Mouse (Mus musculus): ENCODE measurements around the gene Mmp7.

The Mmp7 gene

DNA sequence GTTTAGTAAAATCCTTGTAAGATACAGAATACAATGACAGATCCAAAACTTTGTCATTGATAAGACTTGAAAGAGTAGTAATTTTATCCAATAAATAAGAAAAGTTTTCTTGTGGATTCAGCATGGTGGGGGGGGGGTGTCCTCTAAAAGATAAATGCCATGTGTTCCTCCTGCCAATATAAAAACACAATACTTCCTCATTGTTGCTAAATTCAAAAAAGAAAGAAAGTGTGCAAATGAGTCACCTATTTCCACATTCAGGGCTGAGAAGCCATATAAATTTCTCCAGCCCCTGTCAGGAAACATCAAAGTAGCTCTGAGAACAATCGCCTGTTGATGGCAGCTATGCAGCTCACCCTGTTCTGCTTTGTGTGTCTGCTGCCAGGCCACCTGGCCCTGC is at the start of gene Mmp7:
Gene Mmp7 (plus strand): TSS at position 301 of the 400 bp plus-strand sequence.
- no peak for DNase-seq (ENCODE audit: extremely low spot score)

DNA sequence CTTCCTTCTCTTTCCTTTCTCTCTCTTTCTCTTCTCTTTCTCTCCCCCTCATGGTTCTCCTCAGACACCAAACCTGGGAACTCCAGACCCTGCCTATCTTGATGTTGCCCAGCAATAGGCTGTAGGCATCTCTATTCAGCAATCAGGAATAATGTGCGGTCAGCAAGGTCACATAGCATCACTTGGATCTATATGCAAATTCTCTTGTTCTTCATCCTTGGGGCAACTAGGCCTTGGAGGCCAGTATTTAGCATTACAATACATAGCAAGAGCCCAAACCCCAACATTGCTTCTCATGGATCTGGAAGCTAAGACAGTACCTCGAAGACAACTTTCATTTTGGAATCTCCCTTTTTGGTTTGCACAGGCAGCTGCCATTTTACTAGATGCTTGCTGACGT is 44.0 kb upstream of the Mmp7 start:
- no peak for DNase-seq (ENCODE audit: extremely low spot score)

DNA sequence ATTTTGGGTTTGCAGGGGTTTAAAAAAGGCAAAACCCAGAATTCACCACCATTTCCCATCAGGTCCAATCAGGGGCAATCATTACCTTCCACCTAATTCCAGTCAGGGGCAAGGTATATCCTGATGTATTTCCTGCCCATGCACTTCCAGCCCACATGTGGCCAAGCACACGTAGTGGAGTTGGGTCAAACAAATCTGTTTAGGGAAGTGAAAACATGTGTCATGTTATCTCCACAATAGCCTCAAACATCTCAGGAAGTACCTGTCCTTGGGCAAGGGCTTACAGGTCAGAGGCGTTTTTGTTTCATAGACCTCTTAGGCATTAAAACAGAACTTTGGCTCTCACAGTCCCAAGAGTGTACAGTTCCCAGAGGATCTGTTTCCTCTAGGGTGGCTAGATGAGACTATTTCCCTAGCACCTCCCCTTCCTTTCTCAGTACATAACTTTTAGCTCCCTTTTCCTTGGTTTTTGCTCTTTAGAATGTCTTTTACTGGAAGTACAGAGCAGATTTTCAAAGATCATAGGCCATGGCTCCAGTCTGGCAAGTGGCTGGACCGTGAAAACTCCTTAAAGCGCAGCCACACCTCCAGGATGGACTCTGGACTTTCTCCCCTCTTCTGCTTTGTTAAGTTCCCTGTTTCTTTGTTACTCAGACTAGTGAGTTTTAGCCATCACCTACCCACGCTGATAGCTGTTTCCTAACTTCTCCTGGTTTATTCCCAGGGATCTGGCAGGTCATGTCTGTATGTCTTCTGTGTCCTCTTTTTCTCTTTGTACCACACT is 41.3 kb upstream of the Mmp7 start:
- no peak for DNase-seq (ENCODE audit: extremely low spot score)

DNA sequence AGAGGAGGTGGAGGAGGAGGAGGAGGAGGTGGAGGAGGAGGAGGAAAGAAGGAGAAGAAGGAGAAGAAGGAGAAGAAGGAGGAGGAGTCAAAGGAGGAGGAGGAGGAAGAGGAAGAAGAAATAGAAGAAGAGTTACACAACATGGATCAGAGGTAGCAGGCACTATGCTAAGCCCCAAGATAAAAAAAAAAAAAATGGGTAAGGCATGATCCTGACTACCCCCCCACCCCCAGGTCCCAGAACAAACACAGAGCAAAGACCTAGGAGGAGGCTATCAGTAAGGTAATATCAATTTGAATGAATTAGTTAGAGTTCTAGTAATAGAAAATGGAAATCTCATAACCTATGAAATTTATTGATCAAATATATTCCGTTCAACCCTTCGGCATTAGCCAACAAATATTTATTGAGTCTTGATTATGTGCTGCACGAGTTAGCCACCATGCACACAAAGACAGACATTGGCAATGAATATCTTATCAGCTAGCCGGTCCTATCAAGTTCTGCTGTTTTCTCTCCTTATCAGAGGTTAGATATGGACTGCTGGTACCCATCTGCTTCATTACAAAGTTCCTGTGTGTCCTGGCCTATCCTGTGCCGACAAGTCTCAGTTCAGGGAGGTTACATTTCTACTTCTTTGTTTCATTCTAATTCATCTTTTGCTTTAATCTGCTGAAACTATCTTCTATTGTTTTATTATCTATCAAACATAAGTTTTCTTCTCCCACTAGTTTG is 39.4 kb upstream of the Mmp7 start:
- DNase-seq (ENCODE audit: extremely low spot score) = no peak

DNA sequence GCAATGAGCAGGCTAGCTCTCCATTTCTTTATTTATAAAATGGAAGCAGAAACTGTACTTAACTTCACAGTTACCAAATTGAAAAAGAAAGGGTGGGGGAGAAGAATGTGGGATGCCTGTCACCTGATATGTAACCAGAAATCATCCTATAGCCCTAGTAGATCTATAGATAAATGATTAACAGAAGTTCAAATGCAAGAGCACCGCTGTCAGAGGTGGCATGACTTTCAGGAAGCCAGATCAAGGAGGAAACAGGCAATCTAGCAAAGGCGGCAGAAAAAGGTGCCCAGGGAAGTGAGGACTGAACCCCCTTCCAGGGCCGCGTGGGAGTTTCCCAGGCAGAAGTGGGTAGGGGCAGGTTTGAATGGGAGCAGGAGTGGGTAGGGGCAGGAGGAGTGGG is 33.9 kb upstream of the Mmp7 start:
- DNase-seq (ENCODE audit: extremely low spot score) = no peak

DNA sequence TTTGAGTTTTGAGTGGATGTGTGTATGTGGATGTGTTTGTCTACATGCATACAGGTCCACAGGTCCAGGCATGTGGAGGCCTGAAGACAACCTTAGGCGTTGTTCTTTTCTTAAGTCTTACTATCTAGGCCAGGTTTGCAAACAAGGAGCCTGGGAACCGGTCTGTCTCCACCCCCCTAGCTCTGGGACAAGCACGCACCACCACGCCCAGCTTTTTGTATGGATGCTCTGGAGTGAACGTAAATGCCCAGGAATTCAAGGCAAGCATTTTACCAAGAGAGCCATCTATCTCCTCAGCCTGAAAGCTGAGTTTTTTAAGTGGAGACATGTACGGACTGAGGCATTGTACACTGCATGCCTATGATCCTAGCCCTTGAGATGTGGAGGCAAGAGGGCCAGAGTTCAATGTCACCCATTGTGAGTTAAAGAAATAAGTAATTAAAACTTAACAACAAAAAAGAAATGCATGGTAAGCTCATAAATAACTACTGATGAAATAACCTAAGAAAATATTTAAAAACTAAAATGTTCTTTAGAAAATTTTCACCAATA is 32.3 kb upstream of the Mmp7 start:
- DNase-seq (ENCODE audit: extremely low spot score) = peak; percentile 14

DNA sequence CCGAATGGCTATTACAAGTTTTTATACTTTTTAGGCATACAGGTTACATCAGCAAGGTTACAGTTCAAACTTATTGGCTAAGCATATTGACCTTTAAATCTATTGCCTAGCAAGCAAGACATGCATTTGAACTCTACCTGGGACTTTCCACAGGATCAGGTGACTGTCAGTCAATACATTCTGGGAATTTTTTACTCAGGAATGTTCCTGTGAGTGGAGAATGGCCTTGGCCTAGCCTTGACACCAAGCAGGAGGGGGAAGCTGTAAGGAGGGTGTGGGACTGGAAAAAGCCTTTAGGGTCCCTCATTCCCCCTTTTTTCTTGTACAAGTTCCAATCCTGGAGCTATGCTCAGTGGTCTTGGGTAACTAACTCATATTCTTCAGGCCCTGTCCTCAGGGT is 30.5 kb upstream of the Mmp7 start:
- DNase-seq (ENCODE audit: extremely low spot score) = no peak

DNA sequence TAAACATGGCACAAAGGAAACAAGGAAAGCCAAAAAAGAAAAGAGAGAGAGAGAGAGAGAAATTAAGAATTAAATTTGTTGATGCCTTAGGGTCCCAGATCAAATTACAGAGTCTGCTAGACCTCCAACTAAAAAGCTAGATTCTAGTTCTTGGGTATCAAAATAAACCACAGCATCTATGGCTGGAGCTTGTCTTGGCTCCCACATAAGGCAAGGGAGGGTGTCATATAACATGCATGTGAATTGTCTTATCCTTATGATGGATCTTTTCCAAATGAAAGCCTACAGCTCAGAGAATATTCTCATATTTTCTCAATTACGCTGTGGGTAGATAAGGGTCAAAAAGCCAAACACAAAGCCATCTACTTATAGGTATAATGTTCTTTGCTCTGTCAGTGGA is 22.2 kb upstream of the Mmp7 start:
- DNase-seq (ENCODE audit: extremely low spot score) = no peak

DNA sequence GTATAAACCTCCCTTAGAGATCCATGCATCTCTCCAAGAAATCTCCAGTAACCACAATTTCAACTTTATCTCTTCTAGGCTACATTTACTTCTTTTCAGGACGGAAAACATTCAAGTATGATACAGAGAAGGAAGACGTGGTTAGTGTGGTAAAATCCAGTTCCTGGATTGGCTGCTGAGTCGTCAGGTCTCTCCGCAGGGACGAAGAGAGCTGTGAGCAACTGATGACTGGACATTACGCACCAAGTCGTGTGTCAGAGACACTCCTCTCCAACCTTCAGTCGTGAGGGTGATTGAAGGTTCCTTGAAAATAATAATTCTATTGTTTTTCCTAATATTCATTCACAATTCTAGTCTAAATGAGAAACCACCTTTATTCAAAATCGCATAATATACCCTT is 18.9 kb upstream of the Mmp7 start:
- no peak for DNase-seq (ENCODE audit: extremely low spot score)

DNA sequence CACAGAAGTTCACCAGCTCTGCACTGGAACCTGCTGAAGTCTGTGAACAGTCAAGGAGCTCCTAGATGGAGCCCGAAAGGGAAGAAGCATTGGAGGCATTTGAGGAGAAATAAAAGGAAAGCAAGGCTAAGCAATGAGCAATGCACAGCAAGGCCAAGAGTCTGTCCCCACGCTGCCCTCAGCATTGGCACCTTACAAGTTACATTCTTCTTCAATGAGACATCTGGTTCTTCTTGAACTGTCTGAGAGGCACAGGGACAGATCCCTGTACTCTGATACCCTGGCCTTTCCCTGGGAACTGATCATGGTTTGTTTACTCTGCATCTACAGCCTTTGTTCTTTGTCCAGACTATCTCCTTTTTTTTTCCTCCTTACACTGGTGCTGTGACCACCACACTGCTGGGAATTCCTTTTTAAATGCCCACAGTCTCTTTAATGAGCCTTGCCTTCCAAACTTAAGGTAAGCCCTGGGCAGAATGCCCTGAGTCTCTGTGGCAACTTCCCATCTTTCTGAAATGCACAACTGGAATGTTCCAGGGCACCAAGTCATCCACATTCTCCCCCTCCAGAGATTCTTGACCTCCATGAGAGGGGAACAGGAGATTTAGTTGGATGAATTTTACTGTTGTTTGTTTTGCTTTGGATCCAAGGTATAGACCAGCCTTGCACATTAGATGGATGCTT is 13.6 kb upstream of the Mmp7 start:
- DNase-seq (ENCODE audit: extremely low spot score) = no peak

DNA sequence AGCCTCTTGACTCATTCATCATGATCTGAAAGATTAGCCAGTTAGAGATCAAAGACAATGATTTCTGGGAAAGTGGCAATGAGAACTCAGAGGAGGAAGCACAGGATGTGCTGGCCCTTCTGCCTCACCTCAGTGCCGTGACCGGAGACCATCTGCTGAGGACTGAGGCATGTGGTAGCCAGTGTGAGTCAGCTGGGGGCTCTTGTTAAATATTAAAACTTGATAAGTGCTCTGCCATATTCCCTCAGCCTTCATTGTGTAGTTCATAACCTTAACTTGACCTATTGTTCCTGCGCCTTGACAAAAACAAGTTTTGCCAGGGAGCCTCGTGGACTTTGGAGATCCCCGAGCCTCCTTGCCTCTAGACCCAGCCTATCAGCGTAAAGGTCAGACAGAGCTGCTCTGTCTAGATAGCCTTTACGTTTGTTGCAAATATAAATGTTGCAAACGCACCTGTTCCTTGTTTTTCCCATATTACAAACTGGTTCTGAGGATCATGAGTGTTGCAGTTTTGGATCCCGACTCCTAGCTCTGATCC is 9.7 kb upstream of the Mmp7 start:
- no peak for DNase-seq (ENCODE audit: extremely low spot score)

DNA sequence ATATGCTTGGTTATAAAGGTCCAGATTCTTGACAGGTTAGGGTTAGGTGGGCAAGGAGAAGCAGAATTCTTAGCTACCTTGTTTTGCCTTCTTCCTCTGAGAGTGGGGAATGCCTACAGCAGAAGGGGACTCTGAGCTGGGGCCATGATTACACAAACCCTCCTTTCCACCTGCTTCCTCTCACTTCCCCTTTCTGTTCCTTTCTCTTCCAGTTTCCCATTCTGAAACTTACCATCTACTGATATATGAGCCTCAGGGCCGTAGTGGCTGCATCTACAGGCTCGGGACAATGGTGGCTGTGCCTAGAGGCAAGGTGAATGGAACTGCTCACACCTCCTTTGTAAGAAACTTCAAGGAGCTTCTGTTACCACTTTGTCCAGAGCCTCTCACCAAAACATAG is 5.9 kb upstream of the Mmp7 start:
- no peak for DNase-seq (ENCODE audit: extremely low spot score)

DNA sequence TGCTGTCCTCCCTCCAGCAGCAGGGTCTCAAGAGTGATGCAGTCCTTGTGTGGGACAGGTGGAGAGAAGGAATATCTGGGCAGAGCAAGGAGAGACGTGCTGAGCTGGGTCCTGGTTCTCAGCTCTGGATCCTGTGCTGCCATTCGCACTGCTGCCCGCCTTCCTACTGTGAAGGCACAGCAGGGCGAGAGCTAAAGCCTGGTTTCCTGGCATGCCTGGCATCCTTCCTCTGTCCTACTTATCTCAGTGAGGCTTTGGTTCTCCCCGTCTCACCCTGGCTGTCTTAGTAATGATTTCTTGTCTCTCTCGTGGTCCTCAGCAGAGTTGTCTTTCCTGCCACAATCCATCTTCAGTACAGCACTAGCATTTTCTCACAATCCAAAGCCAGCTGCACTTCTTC is 2.1 kb upstream of the Mmp7 start:
- DNase-seq (ENCODE audit: extremely low spot score) = no peak

DNA sequence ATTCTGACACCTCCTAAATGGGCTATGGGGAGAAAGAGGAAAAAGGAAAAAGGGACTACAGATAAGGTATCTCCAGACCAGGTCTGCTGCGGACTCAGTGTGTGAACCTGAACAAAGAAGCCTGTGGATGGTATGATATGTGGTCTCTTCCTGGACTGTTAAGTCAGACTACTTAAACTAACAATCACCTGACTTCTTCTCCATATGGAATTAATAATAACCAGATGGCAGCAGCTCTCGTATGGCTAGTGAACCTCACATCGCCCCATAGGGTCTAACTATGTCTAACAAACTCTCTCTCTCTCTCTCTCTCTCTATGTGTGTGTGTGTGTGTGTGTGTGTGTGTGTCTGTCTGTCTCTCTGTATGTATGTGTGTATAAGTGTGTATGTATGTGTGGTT is 2.1 kb downstream of the Mmp7 start:
- no peak for DNase-seq (ENCODE audit: extremely low spot score)

DNA sequence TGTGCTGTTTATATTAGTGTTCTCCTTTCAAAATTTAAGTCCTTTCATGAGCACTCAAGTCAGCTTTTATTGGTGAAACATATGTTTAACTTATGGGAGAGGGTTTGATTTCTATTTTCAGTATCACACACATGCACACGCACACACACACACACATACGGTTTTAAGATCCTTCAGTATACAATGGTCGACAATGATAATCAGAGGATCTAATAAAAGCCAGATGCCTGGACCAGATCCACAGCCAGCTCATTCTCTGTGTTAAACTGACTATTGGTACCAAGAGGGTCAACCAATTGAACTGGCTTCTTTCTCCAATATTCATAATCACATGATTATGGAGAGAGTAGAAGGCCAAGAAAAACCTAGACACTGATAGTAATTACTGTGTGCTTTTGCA is 3.8 kb downstream of the Mmp7 start:
- no peak for DNase-seq (ENCODE audit: extremely low spot score)

DNA sequence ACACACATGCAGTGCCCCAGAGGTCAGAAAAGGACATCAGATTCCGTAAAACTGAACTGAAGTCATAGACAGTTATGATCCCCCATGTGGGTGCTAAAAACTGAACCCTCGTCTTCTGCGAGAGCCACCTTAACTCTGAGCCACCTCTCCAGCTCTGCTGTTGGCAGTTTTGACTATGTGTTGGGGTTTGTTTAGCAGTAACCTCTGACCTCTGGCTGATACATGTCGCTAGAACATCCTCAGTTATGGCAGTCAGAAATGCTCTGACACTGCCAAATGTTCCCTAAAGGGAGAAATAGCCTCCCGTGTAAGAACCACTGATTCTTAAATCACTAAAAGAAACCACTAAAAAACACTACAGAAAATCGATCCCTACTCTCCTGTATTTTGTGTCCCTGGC is 16.8 kb downstream of the Mmp7 start:
- no peak for DNase-seq (ENCODE audit: extremely low spot score)

DNA sequence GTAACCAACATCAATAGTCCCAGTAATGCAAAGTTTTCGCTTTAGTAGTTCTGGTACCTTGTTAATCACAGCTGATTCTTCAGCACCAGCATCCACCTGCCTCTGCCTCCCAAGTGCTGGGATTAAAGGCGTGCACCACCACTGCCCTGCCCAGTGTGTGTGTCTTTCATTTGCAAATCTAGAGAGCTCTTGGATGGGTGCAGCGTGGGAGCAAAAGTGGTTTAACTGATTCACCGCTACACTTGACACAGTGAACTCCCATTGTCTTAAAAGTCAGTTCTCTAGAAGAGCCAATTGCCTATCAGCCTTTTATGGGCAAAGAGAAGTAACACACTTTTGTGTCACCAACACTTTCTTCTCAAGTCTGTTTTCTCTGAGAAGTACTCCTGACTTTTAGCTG is 19.3 kb downstream of the Mmp7 start:
- DNase-seq (ENCODE audit: extremely low spot score) = no peak

DNA sequence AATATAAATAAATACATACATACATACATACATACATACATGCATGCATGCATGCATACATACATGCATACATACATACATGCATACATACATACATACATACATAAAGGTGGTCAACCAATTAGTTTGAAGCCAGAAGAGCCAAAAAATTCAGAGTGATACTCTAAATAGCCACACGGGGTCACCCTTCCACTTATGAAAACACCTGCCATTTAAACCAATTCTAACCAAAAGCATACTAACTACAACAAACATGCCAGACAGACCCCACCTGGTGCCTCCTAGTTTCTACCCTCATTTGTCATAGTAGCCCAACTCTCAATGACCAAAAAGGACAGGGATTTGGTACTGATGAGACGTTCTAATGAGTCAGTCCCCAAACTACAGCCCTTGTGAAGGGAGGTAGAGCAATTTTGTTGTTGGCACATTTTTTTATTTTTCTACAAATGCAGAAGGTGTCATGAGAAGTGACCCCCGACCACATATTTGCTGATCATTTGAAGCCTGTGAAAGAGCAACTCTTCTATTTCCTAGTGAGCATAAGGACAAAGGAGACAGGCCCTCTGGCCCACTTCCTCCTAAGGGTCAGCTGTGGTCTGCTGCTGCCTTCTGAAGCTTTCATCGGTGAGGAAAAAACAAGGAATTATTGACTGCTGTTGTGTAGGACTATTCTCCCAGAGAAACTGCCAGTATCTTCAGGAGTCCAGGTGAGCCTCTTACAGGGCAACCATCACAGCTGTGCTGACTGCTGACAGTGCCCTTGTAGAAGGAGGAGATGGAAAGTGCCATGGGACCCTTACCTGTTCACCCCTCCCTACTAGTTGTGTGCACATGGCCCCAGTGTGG is 22.4 kb downstream of the Mmp7 start:
- DNase-seq (ENCODE audit: extremely low spot score) = peak; percentile 43

DNA sequence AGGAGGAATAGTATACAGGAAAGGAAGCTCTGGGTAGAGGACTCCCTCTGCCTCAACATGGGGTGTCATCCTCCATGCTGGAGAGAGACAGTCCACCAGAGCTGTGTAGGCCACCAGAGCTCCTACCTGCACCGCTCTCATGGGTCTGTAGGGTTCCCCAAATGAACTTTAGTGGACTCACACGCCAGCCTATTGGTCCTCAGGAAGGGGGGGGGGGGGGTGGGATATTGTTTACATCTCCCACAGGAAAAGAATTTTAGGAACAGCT is 23.0 kb downstream of the Mmp7 start:
- DNase-seq (ENCODE audit: extremely low spot score) = no peak

DNA sequence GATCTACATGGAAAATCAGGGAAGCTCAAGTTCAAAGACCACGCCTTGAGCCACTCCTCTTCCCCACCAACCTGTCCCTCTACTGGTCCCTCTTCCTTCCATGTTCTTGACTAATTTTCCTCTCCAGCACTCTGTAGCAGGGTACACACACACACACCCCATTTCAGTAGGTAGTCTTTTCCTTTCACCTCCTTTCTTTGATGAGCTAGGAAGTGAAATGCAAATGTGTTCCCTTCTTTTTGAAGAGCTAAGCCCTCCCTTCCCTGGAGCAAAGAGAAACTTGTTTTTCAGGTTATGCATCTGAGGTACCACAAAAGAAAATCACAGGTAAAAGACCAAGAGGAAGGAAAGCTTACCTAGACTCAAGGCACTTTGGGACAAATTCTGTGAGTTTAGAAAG is 29.7 kb downstream of the Mmp7 start:
- DNase-seq (ENCODE audit: extremely low spot score) = no peak

DNA sequence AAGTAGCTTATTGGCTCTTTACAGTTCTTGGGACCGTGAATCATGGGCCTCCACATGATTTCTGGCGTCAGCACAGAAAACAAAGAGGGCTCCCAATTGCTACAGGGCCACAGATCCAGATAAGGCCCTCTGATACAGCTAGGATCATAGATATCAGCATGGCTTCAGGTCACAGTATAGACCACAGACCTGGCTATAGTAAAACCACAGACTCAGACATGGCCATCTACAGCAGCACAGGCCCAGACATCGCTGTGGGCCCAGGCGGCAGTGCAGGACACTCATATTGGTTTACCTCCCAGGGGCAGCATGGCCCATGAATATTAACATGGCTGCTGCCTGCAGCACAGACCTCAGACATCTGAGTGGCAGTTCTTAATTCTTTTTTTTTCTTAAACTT is 37.1 kb downstream of the Mmp7 start:
- no peak for DNase-seq (ENCODE audit: extremely low spot score)

DNA sequence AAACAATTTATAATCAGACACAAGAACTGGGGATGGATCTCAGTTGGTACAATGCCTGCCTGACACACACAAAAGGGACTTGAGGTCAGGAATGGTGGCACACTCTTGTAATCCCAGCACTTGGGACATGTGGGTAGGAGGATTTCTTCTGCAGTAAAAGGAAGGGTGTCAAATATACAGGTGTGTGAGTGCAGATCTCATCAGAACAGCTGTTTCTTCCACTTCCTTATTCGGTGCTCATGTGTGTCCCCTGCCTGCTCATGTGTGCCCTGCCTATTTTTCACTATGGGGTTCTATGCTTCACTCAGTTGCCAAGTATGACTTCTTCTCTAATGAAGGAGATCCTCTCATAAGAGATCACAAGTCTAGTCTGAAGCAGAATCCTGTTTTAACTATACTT is 50.8 kb downstream of the Mmp7 start:
- no peak for DNase-seq (ENCODE audit: extremely low spot score)

Measured in embryo, embryonic 9.5 days (tissue).